Mouse (Mus musculus) kidney, adult 2 months (tissue): ENCODE measurements around the gene Jmjd6. TPM values are rescaled to one million over a fixed set of nuclear protein-coding genes. Genes with fewer than 3 reads are reported as not detected.

Experiments
- DNase-seq: peaks from one replicate; pipeline ENCODE4 v3.0.0; 2021
- H3K27ac ChIP-seq: fragments of 200-500 bp; 2 replicates; pipeline ENCODE4 v1.5.1; 2012; ENCODE audit warnings: low read depth, low read length, control low read depth, inconsistent platforms; ENCODE audit not compliant: insufficient read depth
- H3K27me3 ChIP-seq: fragments of 200-500 bp; replicated peaks from 2 replicates; pipeline ENCODE4 v1.6.1; 2012; ENCODE audit warnings: mild to moderate bottlenecking, moderate library complexity, low read length, inconsistent platforms; ENCODE audit not compliant: control insufficient read depth, insufficient read depth
- H3K36me3 ChIP-seq: fragments of 200-500 bp; 2 replicates; pipeline ENCODE4 v1.6.1; 2012; ENCODE audit warnings: mild to moderate bottlenecking, moderate library complexity, low read length, inconsistent platforms; ENCODE audit not compliant: control insufficient read depth, insufficient read depth
- H3K4me1 ChIP-seq: fragments of 200-500 bp; 2 replicates; pipeline ENCODE4 v1.6.1; 2011; ENCODE audit warnings: low read length; ENCODE audit not compliant: control insufficient read depth, insufficient read depth
- H3K4me3 ChIP-seq: fragments of 200-500 bp; 2 replicates; pipeline ENCODE4 v1.5.1; 2011; ENCODE audit warnings: mild to moderate bottlenecking, low read depth, low read length, control low read depth; ENCODE audit not compliant: insufficient read depth
- CTCF ChIP-seq: fragments of 200-500 bp; conservative IDR thresholded peaks from 2 replicates; pipeline ENCODE4 v1.5.1; 2011; ENCODE audit warnings: low read depth, mild to moderate bottlenecking, control low read depth, low read length, moderate library complexity, mixed read lengths; ENCODE audit not compliant: insufficient read depth, insufficient read length
- POLR2A ChIP-seq: fragments of 200-500 bp; IDR thresholded peaks from one replicate; pipeline ENCODE4 v1.6.1; 2011; ENCODE audit warnings: low read depth, low read length, control low read depth
- WGBS: fragments of 180-500 bp; shearing (Covaris S2); methylation state at CpG from one replicate; pipeline ENCODE4 v1.1.7; 2018; 5-methylcytosine and 5-hydroxymethylcytosine counted together
- polyA plus RNA-seq: library from polyadenylated mRNA; depleted of rRNA; stranded (reverse); fragments of >200 nt; gene quantifications from 2 replicates; pipeline ENCODE4 v1.2.3, GENCODE M21; 2012; rRNA removed

Gene Jmjd6
- polyA plus RNA-seq, 1 experiment: 19.6 TPM

DNA sequence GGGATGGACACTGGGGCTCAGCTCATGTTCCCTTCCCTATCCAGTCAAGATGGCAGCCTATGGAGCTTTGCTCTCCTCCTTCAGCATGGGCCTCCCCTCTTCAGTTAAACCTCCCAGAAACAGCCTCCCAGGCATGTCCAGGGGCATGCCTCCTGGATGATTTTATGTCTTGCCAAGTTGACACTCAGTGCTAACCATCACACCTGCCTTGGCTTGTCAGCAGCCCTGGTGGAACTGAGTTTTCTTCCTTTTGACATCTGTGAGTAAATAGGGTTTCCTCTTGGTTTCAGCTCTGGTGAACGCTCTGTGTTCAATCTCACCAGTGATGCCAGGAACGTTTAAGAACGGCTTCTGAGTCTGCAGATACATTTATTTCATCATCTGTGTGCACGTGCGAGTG is 40.5 kb downstream of the Jmjd6 start:
- no peak overlapping the region for H3K4me3 ChIP-seq
- no peaks in the 10 kb centered on the region for H3K4me1 ChIP-seq
- H3K27me3 ChIP-seq: no peaks in the 10 kb centered on the region
- TF ChIP-seq POLR2A: no peak
- no peak for TF ChIP-seq CTCF
- no peak for DNase-seq
- H3K27ac ChIP-seq: no peak overlapping the region
- WGBS: 87% methylated on average over 5 of the region's 5 CpGs
- H3K36me3 ChIP-seq: no peaks in the 10 kb centered on the region

GRCm38 (mm10) chr11:116801106-116801505 is 42.1 kb downstream of the Jmjd6 start:
- H3K36me3 ChIP-seq: no peaks in the 10 kb centered on the region
- no peak for TF ChIP-seq POLR2A
- TF ChIP-seq CTCF: no peak
- H3K4me3 ChIP-seq: no peak overlapping the region
- peak; percentile 38 for DNase-seq
- 68% methylated on average over 5 of the region's 5 CpGs for WGBS
- H3K27me3 ChIP-seq: no peaks in the 10 kb centered on the region
- no peaks in the 10 kb centered on the region for H3K4me1 ChIP-seq
- H3K27ac ChIP-seq: no peak overlapping the region

GRCm38 (mm10) chr11:116799364-116799763 is 43.9 kb downstream of the Jmjd6 start:
- no peaks in the 10 kb centered on the region for H3K4me1 ChIP-seq
- no peak for DNase-seq
- no peak overlapping the region for H3K27ac ChIP-seq
- no peak overlapping the region for H3K4me3 ChIP-seq
- no peak for TF ChIP-seq POLR2A
- TF ChIP-seq CTCF: no peak
- H3K36me3 ChIP-seq: no peaks in the 10 kb centered on the region
- 65% methylated on average over 5 of the region's 5 CpGs for WGBS
- H3K27me3 ChIP-seq: no peaks in the 10 kb centered on the region

Other genes with a start within 250 kb of the Jmjd6 start
- gene Rhbdf2, start 216.4 kb downstream of the Jmjd6 start, polyA plus RNA-seq: 18.0 and 19.1 TPM in 2 replicates
- gene Prcd, start 189.9 kb downstream of the Jmjd6 start, polyA plus RNA-seq: 0.44 and 0.52 TPM in 2 replicates
- gene Cygb, start 189.1 kb downstream of the Jmjd6 start, polyA plus RNA-seq: 16.2 and 21.0 TPM in 2 replicates
- gene St6galnac1, start 67.9 kb downstream of the Jmjd6 start, polyA plus RNA-seq: 0.69 and 1.1 TPM in 2 replicates
- gene Mxra7, start 15.4 kb downstream of the Jmjd6 start, polyA plus RNA-seq: 11.3 TPM in 2 replicates
- gene Mettl23, start 171 bp downstream of the Jmjd6 start, polyA plus RNA-seq: 26.8 and 32.8 TPM in 2 replicates
- 44.9 and 48.5 TPM in 2 replicates for gene Mfsd11, start 9.0 kb upstream of the Jmjd6 start, polyA plus RNA-seq
- gene Srsf2, start 9.6 kb upstream of the Jmjd6 start, polyA plus RNA-seq: 214 and 336 TPM in 2 replicates
- gene Mgat5b, start 75.4 kb upstream of the Jmjd6 start, polyA plus RNA-seq: 0.94 and 1.4 TPM in 2 replicates